8 mouse cellular contexts compared by ENCODE assay signal in the genomic region with DNA sequence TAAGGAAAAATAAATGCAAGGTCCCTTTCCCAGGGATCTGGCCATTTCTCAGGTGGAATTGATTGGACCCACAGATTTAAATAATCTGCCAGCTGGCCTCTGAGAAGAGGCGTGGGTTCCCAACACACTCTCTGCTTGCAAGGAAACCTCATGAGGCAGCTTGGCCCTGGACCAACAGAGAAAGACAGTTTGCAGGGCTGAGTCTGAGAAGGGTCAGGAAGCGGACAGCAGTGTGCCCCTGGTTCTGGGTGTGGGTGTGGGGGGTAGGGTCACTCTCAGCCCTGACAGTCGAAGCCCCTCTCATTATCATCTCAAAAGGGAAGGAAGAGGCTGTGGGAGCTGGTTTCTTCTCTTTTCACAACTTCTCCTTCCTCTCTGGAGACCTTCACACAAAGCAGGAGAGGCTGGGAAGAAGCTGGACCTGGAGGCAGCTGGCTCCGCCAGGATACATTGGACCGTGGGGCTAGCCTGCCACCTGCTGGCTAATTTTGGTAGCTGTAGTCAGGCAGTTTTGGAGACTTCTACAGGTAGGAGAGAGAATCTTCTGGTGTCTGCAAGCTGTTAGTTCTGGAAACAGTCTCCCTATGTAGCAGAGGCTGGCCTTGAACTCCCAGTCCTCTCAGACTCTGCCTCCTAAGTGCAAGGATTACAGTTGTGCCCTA. TPM values are rescaled to one million over a fixed set of nuclear protein-coding genes. Genes with fewer than 3 reads are reported as not detected.
DNase-seq lines count a peak whose midpoint lies in the region; ATAC-seq lines count a peak whose summit lies in the region.

No protein-coding gene starts in this region.

- no peaks in the 10 kb centered on the region for H3K4me1 ChIP-seq in embryonic facial prominence, embryonic 11.5 days (ENCODE audit: control insufficient read depth, insufficient read depth, low read length)
- H3K4me1 ChIP-seq in midbrain, embryonic 15.5 days, result peaks cover 5% of the 10 kb centered on the region

- no peaks in the 10 kb centered on the region for H3K36me3 ChIP-seq in embryonic facial prominence, embryonic 11.5 days (replicated peaks; ENCODE audit: control insufficient read depth, insufficient read depth, low read depth, low read length)
- H3K36me3 ChIP-seq in midbrain, embryonic 15.5 days (replicated peaks), result peaks cover 13% of the 10 kb centered on the region

- no peak overlapping the region for H3K4me2 ChIP-seq in embryonic facial prominence, embryonic 11.5 days (ENCODE audit: low read depth, low read length)
- H3K4me2 ChIP-seq in midbrain, embryonic 15.5 days, result no peak overlapping the region

- intact Hi-C loops in left cerebral cortex, postnatal 4 days (cut with DNase I), result loop anchor here (2.0 kb wide), 2 partner anchors 399 to 495 kb away; no protein-coding TSS in a partner anchor

- DNase-seq in 3T3-L1 (ENCODE audit: low read depth, low spot score), result peak; percentile 86
- peak; percentile 85 to 89 for DNase-seq in adrenal gland, postnatal 36 days
- DNase-seq in embryonic facial prominence, embryonic 11.5 days (ENCODE audit: low spot score), result peak; percentile 89
- peak; percentile 75 to 92 for DNase-seq in heart, adult 18-20 months
- peak; percentile 90 for DNase-seq in kidney, adult 18-20 months
- peak; percentile 83 for DNase-seq in left cerebral cortex, postnatal 4 days
- DNase-seq in spleen, postnatal 36 days (ENCODE audit: low spot score in 2 of 2), result peak; percentile 8

- no peak overlapping the region for H3K4me3 ChIP-seq in embryonic facial prominence, embryonic 11.5 days (ENCODE audit: low read depth, low read length)
- no peak overlapping the region for H3K4me3 ChIP-seq in midbrain, embryonic 15.5 days

- no peak overlapping the region for H3K9ac ChIP-seq in embryonic facial prominence, embryonic 11.5 days (replicated peaks; ENCODE audit: low read length)
- no peak overlapping the region for H3K9ac ChIP-seq in midbrain, embryonic 15.5 days

- 23% methylated on average over 5 of the region's 5 CpGs for WGBS in embryonic facial prominence, embryonic 11.5 days
- WGBS in midbrain, embryonic 15.5 days, result 20% methylated on average over 5 of the region's 5 CpGs

- no peaks in the 10 kb centered on the region for H3K27me3 ChIP-seq in embryonic facial prominence, embryonic 11.5 days (ENCODE audit: control insufficient read depth, insufficient read depth, low read length)
- H3K27me3 ChIP-seq in midbrain, embryonic 15.5 days (replicated peaks), result no peaks in the 10 kb centered on the region

- ATAC-seq in embryonic facial prominence, embryonic 11.5 days (replicated peaks; ENCODE audit: insufficient number of reproducible peaks, low FRiP score, low TSS enrichment, low read depth), result peak; percentile 56; the same call in 1 of the 2 replicates
- ATAC-seq in midbrain, embryonic 15.5 days (replicated peaks), result peak; percentile 92

- H3K9me3 ChIP-seq in embryonic facial prominence, embryonic 11.5 days (replicated peaks; ENCODE audit: control insufficient read depth, low read length), result no peaks in the 10 kb centered on the region
- H3K9me3 ChIP-seq in midbrain, embryonic 15.5 days, result no peaks in the 10 kb centered on the region

- no peak overlapping the region for H3K27ac ChIP-seq in embryonic facial prominence, embryonic 11.5 days (replicated peaks; ENCODE audit: low read depth, low read length)
- no peak overlapping the region for H3K27ac ChIP-seq in midbrain, embryonic 15.5 days

RNA-seq across cellular contexts. Expression of a gene that starts 35.0 kb away (rescaled TPM):
- 1 to 10 TPM; 1.5 to 2.5 TPM for total RNA-seq in adrenal gland, postnatal 36 days (2021)
- 2.0 and 3.1 TPM in 2 replicates for polyA plus RNA-seq in embryonic facial prominence, embryonic 11.5 days (2014; fragmentation: Nextera tagmentation; extraction: Ambion mirVana)
- total RNA-seq in heart, adult 18-20 months (2021), result under 1 TPM; 0.20 to 0.44 TPM
- total RNA-seq in left cerebral cortex, postnatal 4 days (2021), result 10 to 100 TPM; 82.2 to 85.4 TPM
- 26.0 and 31.7 TPM in 2 replicates for polyA plus RNA-seq in midbrain, embryonic 15.5 days (2015; fragmentation: Nextera tagmentation; extraction: Ambion mirVana)

Comparison
In these comparisons a context has a peak if more than half of its experiments do, and no peak if none do; other contexts are left out.
1. DNase-seq: peak in every context shown above with its lines; median percentile 90 in kidney, adult 18-20 months; 89 in embryonic facial prominence, embryonic 11.5 days; 87 in adrenal gland, postnatal 36 days; 86 in 3T3-L1; 84 in heart, adult 18-20 months; 83 in left cerebral cortex, postnatal 4 days; 8 in spleen, postnatal 36 days.
2. RNA of a gene that starts 35.0 kb away (total RNA-seq): 82.2 to 85.4 TPM in left cerebral cortex, postnatal 4 days; 1.5 to 2.5 TPM in adrenal gland, postnatal 36 days and 0.20 to 0.44 TPM in heart, adult 18-20 months; every median in the first group is over 10 times any median in the second.